Mouse (Mus musculus) cortical plate, adult 2 months (tissue): ENCODE data around the gene B4galnt3.

Experiments used
- CTCF ChIP-seq: fragments of 200-500 bp; IDR thresholded peaks from 2 replicates; pipeline ENCODE4 v1.5.1; 2011; ENCODE audit warnings: mild to moderate bottlenecking, control low read depth, low read length; ENCODE audit not compliant: insufficient read depth; ENCODE audit errors: extremely low read depth
- POLR2A ChIP-seq: fragments of 200-500 bp; IDR thresholded peaks from 2 replicates; pipeline ENCODE4 v1.6.1; 2011; ENCODE audit warnings: mild to moderate bottlenecking, low read length, control low read depth; ENCODE audit not compliant: insufficient read depth; ENCODE audit errors: extremely low read depth

- no peak for TF ChIP-seq POLR2A
- peak; percentile 94 for TF ChIP-seq CTCF
Measured at GRCm38 (mm10) chr6:120193174-120193573, 101.2 kb downstream of the B4galnt3 start.
